Mouse (Mus musculus): ENCODE measurements around the gene Endov. TPM values are rescaled to one million over a fixed set of nuclear protein-coding genes. Genes with fewer than 3 reads are reported as not detected.

The Endov gene
- polyA plus RNA-seq, 1 experiment from 2014 or later = 24.5 TPM

GRCm38 (mm10) chr11:119552301-119552700 lies 61.2 kb downstream of the Endov start:
- DNase-seq (ENCODE audit: extremely low spot score, low spot score) = no peak
- 42% methylated on average over 1 of the region's 1 CpGs for WGBS
- H3K4me1 ChIP-seq = peaks cover 53% of the 10 kb centered on the region
- H3K27me3 ChIP-seq (ENCODE audit: poor library complexity, severe bottlenecking) = peaks cover 100% of the 10 kb centered on the region
- no peak overlapping the region for H3K4me3 ChIP-seq
- H3K27ac ChIP-seq = no peak overlapping the region
- no peaks in the 10 kb centered on the region for H3K9me3 ChIP-seq
- H3K36me3 ChIP-seq (replicated peaks) = no peaks in the 10 kb centered on the region

DNA sequence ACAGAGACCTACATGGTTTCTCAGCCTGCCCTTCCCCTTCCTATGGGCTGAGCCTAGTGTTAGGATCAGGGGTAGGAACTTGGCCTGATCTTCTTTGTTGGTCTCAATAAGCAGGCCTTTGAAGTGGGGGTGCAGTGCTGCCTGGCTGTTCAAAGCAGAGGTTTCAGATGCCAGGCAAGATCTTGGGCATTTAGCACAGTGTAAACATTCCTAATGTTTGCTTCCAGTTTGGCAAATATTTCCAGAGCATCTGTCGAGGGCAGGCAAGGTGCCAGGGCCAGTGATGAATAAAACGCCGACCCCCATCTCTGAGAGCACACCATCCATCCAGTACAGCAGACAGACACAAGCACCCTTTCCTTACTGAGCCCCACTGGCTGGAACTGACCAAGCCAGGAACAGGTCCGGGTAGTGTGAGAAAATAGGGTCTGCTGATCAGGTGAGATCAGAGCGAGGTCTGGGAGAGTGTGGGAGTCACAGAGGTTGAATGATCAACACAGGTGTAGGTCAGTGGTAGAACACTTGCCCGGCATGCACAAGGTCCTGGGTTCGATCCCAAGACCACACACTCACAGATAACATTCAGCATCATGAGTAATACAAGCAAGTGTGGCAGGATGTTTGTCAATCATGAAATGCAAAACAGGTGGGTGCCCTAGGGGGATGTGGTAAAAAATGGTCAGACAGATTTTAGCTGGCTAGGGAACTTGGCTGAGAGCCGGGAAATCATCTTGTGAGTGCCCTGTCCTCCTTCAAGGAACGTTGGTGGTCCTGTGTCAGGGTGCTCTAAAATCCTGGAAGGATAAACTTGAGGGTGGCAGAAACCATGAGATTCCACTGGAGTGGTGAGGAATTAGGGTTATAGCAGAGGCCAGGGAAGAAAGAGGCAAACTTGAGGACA lies 62.0 kb downstream of the Endov start:
- H3K4me1 ChIP-seq = peaks cover 53% of the 10 kb centered on the region
- H3K9me3 ChIP-seq = no peaks in the 10 kb centered on the region
- no peaks in the 10 kb centered on the region for H3K36me3 ChIP-seq (replicated peaks)
- H3K4me3 ChIP-seq = no peak overlapping the region
- no peak overlapping the region for H3K27ac ChIP-seq
- DNase-seq (ENCODE audit: extremely low spot score, low spot score) = no peak
- H3K27me3 ChIP-seq (ENCODE audit: poor library complexity, severe bottlenecking) = peaks cover 100% of the 10 kb centered on the region
- WGBS = 81% methylated on average over 9 of the region's 9 CpGs

GRCm38 (mm10) chr11:119554706-119555105 lies 63.6 kb downstream of the Endov start:
- DNase-seq (ENCODE audit: extremely low spot score, low spot score) = no peak
- Histone ChIP-seq H3K27me3 (ENCODE audit: poor library complexity, severe bottlenecking) (peaks cover 96% of the 10 kb centered on the region), H3K4me3 (no peak overlapping the region), H3K4me1 (peaks cover 53% of the 10 kb centered on the region), H3K27ac (no peak overlapping the region), H3K9me3 (no peaks in the 10 kb centered on the region), H3K36me3 (replicated peaks) (no peaks in the 10 kb centered on the region)
- 88% methylated on average over 7 of the region's 7 CpGs for WGBS

DNA sequence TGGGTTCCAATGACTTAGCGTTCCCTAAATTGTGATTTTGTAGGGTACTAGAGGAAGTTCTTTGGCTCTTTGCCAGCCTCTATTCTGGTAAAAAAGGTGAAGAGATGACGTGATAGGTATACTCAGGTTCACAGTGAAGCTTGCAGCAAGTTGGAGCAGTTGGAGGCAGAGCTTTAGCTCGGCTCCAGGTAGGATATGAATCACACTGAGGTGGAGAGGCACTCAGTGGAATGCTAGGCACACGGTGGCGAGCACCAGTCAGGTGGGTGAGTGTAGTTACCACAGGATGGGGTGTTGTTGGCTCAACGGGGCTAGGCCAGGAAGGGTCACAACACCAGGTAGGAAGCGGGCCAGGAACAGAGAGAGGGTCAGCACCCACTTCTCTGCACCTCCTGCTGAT lies 64.0 kb downstream of the Endov start:
- Histone ChIP-seq H3K4me1 (peaks cover 54% of the 10 kb centered on the region), H3K27me3 (ENCODE audit: poor library complexity, severe bottlenecking) (peaks cover 96% of the 10 kb centered on the region), H3K36me3 (replicated peaks) (no peaks in the 10 kb centered on the region), H3K4me3 (no peak overlapping the region), H3K27ac (no peak overlapping the region), H3K9me3 (no peaks in the 10 kb centered on the region)
- WGBS = 84% methylated on average over 7 of the region's 7 CpGs
- no peak for DNase-seq (ENCODE audit: extremely low spot score, low spot score)

GRCm38 (mm10) chr11:119557940-119558869 lies 67.1 kb downstream of the Endov start:
- Histone ChIP-seq H3K27me3 (ENCODE audit: poor library complexity, severe bottlenecking) (peaks cover 95% of the 10 kb centered on the region), H3K27ac (peak overlapping the region; percentile 89), H3K36me3 (replicated peaks) (no peaks in the 10 kb centered on the region), H3K4me3 (peak overlapping the region; percentile 41), H3K4me1 (peaks cover 48% of the 10 kb centered on the region), H3K9me3 (no peaks in the 10 kb centered on the region)
- no peak for DNase-seq (ENCODE audit: extremely low spot score, low spot score)
- 16% methylated on average over 17 of the region's 17 CpGs for WGBS

- WGBS = 7% methylated on average over 9 of the region's 9 CpGs
- Histone ChIP-seq H3K9me3 (no peaks in the 10 kb centered on the region), H3K4me3 (peak overlapping the region; percentile 41), H3K27me3 (ENCODE audit: poor library complexity, severe bottlenecking) (peaks cover 95% of the 10 kb centered on the region), H3K4me1 (peaks cover 57% of the 10 kb centered on the region), H3K36me3 (replicated peaks) (no peaks in the 10 kb centered on the region), H3K27ac (peak overlapping the region; percentile 89)
- peak; percentile 76 for DNase-seq (ENCODE audit: extremely low spot score, low spot score)
Measured at GRCm38 (mm10) chr11:119558870-119559610, 67.9 kb downstream of the Endov start.

Other genes starting within 250 kb of the Endov start
- 27.5 and 28.4 TPM in 2 replicates for gene Gaa, start 223.5 kb upstream of the Endov start, polyA plus RNA-seq (2016; fragmentation: Nextera tagmentation; extraction: Ambion mirVana)
- 511 and 516 TPM in 2 replicates for gene Eif4a3, start 191.3 kb upstream of the Endov start, polyA plus RNA-seq (2016; fragmentation: Nextera tagmentation; extraction: Ambion mirVana)
- 0.04 TPM in 1 of 2 replicates, not detected in the other for gene Card14, start 183.6 kb upstream of the Endov start, polyA plus RNA-seq (2016; fragmentation: Nextera tagmentation; extraction: Ambion mirVana)
- 7.5 and 7.9 TPM in 2 replicates for gene Sgsh, start 135.8 kb upstream of the Endov start, polyA plus RNA-seq (2016; fragmentation: Nextera tagmentation; extraction: Ambion mirVana)
- 9.6 and 10.6 TPM in 2 replicates for gene Slc26a11, start 135.8 kb upstream of the Endov start, polyA plus RNA-seq (2016; fragmentation: Nextera tagmentation; extraction: Ambion mirVana)
- 1.4 and 1.5 TPM in 2 replicates for gene Rnf213, start 98.2 kb upstream of the Endov start, polyA plus RNA-seq (2016; fragmentation: Nextera tagmentation; extraction: Ambion mirVana)
- 1.4 and 1.7 TPM in 2 replicates for gene Nptx1, start 56.4 kb downstream of the Endov start, polyA plus RNA-seq (2016; fragmentation: Nextera tagmentation; extraction: Ambion mirVana)
- 12.8 and 13.0 TPM in 2 replicates for gene Rptor, start 111.6 kb downstream of the Endov start, polyA plus RNA-seq (2016; fragmentation: Nextera tagmentation; extraction: Ambion mirVana)